Mouse (Mus musculus) limb, embryonic 14.5 days (tissue): ENCODE measurements around the gene Fezf1. TPM values are rescaled to one million over a fixed set of nuclear protein-coding genes. Genes with fewer than 3 reads are reported as not detected.

ENCODE experiments used
- ATAC-seq: fragments of 200-750 bp; cut with Nextera tagmentation; 2 replicates; pipeline ENCODE4 v1.8.0; 2017; ENCODE audit warnings: low read depth, moderate number of reproducible peaks, moderate TSS enrichment; ENCODE audit not compliant: low FRiP score
- DNase-seq: peaks from one replicate; pipeline ENCODE4 v3.0.0-alpha.2; 2015; ENCODE audit warnings: low spot score
- H3K27ac ChIP-seq: fragments of 300-500 bp; sonication (generic); replicated peaks from 2 replicates; pipeline ENCODE4 v1.5.1; 2014; ENCODE audit warnings: low read depth, mild to moderate bottlenecking, low read length, moderate library complexity, mixed read lengths
- H3K27me3 ChIP-seq: fragments of 300-500 bp; sonication (generic); 2 replicates; pipeline ENCODE4 v1.6.1; 2014; ENCODE audit warnings: low read length, mixed read lengths; ENCODE audit not compliant: control insufficient read depth, insufficient read depth
- H3K36me3 ChIP-seq: fragments of 300-500 bp; sonication (generic); 2 replicates; pipeline ENCODE4 v1.6.1; 2014; ENCODE audit warnings: mild to moderate bottlenecking, low read length, moderate library complexity, mixed read lengths; ENCODE audit not compliant: control insufficient read depth, insufficient read depth
- H3K4me1 ChIP-seq: fragments of 300-500 bp; sonication (generic); 2 replicates; pipeline ENCODE4 v1.6.1; 2014; ENCODE audit warnings: antibody characterized with exemption, low read length, mixed read lengths; ENCODE audit not compliant: control insufficient read depth, insufficient read depth
- H3K4me2 ChIP-seq: fragments of 300-500 bp; sonication (generic); replicated peaks from 2 replicates; pipeline ENCODE4 v1.6.1; 2014; ENCODE audit warnings: low read depth, mild to moderate bottlenecking, low read length, moderate library complexity; ENCODE audit not compliant: severe bottlenecking
- H3K4me3 ChIP-seq: fragments of 300-500 bp; sonication (generic); replicated peaks from 2 replicates; pipeline ENCODE4 v1.5.1; 2014; ENCODE audit warnings: low read length
- H3K9ac ChIP-seq: fragments of 300-500 bp; sonication (generic); 2 replicates; pipeline ENCODE4 v1.6.1; 2014; ENCODE audit warnings: mild to moderate bottlenecking, low read depth, low read length, moderate library complexity; ENCODE audit not compliant: severe bottlenecking
- H3K9me3 ChIP-seq: fragments of 300-500 bp; sonication (generic); 2 replicates; pipeline ENCODE4 v1.6.1; 2016; ENCODE audit warnings: low read length; ENCODE audit not compliant: control insufficient read depth
- POLR2A ChIP-seq: fragments of 200-500 bp; IDR thresholded peaks from 2 replicates; pipeline ENCODE4 v1.8.0; 2012; ENCODE audit warnings: inconsistent platforms, mild to moderate bottlenecking, moderate library complexity, borderline replicate concordance; ENCODE audit not compliant: insufficient read depth, insufficient read length; ENCODE audit errors: extremely low read depth
- WGBS: fragments of 180-500 bp; shearing (Covaris S2); extraction: QIAGEN DNeasy Blood & Tissue Kit; methylation state at CpG from one replicate; pipeline ENCODE4 v1.1.7; 2014; 5-methylcytosine and 5-hydroxymethylcytosine counted together
- polyA plus RNA-seq, 2 experiments: library from polyadenylated mRNA; depleted of rRNA in 1 of 2; stranded (reverse) in 1 of 2; unstranded in 1 of 2; fragments of >200 nt; fragmentation: Nextera tagmentation in 1 of 2; extraction: Ambion mirVana in 1 of 2; gene quantifications; 2 replicates each; pipeline versions ENCODE4 v1.2.1 to v1.2.3; 2012 to 2014

Fezf1 gene
- polyA plus RNA-seq, 2 experiments = 0.11 TPM; not detected in 1

DNA sequence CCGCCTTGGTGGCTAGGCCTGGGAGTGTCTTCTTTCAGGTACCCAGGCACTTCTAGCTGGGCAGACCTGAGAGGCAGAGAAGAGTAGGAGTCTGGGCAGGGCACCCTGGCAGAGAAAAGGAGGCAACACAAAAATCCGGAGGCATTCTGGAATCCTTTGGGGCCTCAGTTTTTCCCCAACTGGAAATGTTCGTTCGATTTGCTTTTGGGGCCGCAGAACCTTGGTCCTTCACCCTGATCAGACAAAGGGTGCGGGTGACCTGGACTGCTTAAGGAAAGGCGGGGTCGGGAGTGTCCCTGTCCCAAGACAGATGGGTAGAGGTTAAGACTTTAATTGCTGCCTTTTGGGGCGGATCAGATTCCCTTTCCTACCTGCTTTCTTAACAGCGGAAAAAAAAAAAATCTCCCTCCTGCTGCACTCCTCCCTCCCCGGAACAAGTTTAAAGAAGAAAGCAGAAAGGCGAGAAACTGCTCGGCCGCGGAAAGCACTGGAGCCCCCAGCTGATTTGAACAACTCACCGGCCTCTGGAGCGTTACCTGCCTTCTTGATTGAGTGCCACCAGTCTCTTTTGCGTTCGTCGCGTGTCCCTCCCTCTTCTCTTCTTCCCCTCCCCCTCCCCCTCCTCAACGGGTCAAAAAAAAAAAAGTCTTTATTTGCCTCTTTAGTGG lies 2.3 kb upstream of the Fezf1 start:
- H3K27ac ChIP-seq = no peak overlapping the region

DNA sequence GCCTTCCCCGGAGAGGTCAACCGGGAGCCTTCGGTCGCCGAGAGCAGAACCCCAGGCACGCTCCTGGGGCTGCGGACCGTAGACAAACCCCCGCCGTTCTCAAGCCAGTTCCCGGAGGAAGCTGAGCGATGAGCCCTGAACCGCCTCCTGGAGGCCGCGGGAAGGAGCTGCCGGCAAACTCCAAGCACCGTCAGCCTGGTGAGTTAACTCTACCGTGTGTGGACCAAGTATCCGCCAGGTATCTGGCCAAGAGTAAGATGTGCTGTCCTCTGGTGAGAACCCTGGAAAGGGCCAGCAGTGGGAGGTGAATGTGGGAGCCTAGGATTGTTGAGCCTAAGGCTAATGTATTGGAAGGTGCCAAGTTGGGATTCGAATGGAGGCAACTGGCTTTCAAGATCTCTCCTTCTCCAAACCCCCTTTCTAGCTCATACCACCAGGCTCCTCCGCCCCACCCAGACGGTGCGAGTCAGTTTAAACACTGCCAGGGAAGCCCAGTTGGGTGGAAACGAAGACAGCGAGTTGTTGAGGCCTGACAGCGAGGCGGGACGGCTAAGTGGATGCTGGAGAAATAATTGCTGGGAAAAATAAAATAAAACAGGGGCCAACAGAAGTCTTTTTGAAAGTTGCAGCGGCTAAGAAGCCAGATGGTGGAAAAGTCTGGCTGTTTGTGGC lies 1.6 kb upstream of the Fezf1 start:
- no peaks in the 10 kb centered on the region for H3K36me3 ChIP-seq
- no peak overlapping the region for H3K27ac ChIP-seq
- under 1% methylated on average over 27 of the region's 29 CpGs for WGBS
- H3K9me3 ChIP-seq = no peaks in the 10 kb centered on the region
- H3K4me3 ChIP-seq = peak overlapping the region; percentile 42
- DNase-seq (no peak), ATAC-seq (peak; percentile 38; the same call in 1 of the 2 replicates)
- TF ChIP-seq POLR2A = no peak
- peaks cover 90% of the 10 kb centered on the region for H3K27me3 ChIP-seq
- peak overlapping the region; percentile 73 for H3K4me2 ChIP-seq
- H3K9ac ChIP-seq = no peak overlapping the region
- peaks cover 16% of the 10 kb centered on the region for H3K4me1 ChIP-seq

More for the DNA sequence above, 2.3 kb upstream of the Fezf1 start:
- Histone ChIP-seq H3K36me3 (no peaks in the 10 kb centered on the region), H3K4me1 (peaks cover 16% of the 10 kb centered on the region), H3K9ac (no peak overlapping the region), H3K27me3 (peaks cover 90% of the 10 kb centered on the region), H3K9me3 (no peaks in the 10 kb centered on the region), H3K4me3 (no peak overlapping the region), H3K4me2 (no peak overlapping the region)
- no peak for TF ChIP-seq POLR2A
- 2% methylated on average over 22 of the region's 22 CpGs for WGBS
- ATAC-seq (no peak), DNase-seq (no peak)

DNA sequence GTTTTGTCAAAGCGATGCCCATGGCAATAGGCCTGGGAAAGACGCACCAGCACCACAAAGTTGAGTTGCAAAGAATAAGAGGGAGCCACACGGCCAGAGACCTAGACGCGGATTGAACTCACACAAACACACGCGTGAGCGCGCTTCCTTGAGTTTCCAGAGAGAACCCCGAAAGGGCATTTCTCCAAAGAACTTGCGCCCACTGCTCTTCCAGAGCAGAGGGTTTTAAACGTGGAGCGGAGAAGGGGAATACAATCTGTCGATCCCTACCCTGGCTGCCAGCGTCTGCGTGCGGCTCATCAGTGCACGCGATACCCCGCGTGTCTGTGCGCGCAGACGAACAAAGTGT lies 865 bp upstream of the Fezf1 start:
- Histone ChIP-seq H3K9ac (no peak overlapping the region), H3K36me3 (no peaks in the 10 kb centered on the region), H3K4me3 (peak overlapping the region; percentile 42), H3K4me2 (peak overlapping the region; percentile 73), H3K4me1 (peaks cover 16% of the 10 kb centered on the region), H3K27ac (no peak overlapping the region), H3K27me3 (peaks cover 90% of the 10 kb centered on the region), H3K9me3 (no peaks in the 10 kb centered on the region)
- DNase-seq (no peak), ATAC-seq (no peak)
- TF ChIP-seq POLR2A = no peak
- 1% methylated on average over 24 of the region's 24 CpGs for WGBS

DNA sequence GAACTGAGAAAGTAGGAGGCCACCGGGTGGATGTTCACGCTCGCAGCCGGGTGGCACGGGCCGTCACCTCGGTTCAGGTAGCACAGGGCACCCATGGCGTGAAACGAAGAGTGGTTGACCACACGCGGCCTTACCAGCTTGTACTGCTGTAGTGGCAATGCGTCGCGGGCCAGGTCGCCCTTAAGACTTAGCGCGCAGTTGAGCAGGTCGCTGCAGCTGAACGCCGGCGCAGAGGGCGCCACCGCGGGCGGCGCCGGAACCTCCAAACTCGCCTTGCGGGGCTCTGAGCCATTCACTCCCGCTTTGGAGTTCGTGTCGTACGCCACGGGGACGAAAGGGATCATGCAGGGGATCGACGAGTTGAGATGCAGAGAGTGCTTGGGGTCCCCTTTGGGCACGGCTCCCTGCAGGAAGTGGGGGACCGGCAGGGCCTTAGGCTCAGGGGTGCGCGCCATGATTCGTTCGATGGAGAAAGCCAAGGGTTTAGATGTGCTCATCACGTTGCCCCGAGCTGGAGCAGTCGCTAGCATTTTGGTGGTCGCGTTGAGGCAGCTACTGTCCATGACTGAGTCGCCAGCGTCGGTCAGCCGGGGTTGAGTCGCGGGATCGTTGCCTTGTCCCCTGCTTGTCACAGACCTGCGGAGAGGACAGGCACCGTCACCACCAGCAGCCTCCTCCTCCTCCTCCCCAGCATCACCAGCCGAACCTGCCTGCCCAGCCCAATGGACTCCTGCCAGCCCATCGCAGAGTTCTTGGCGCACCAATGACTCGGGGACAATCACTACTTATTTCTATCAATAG lies 450 bp downstream of the Fezf1 start:
- under 1% methylated on average over 55 of the region's 61 CpGs for WGBS
- no peak overlapping the region for H3K9ac ChIP-seq

More for the DNA sequence above, 450 bp downstream of the Fezf1 start:
- H3K4me2 ChIP-seq = peak overlapping the region; percentile 39
- H3K4me1 ChIP-seq = peaks cover 13% of the 10 kb centered on the region; the same call in 1 of the 2 replicates
- H3K4me3 ChIP-seq = peak overlapping the region; percentile 42
- ATAC-seq = 0 out of 2 replicates have a peak, but pooled peaks have one; percentile 31
- H3K27me3 ChIP-seq = peaks cover 91% of the 10 kb centered on the region
- DNase-seq = no peak
- no peak for TF ChIP-seq POLR2A
- no peak overlapping the region for H3K27ac ChIP-seq
- H3K9me3 ChIP-seq = no peaks in the 10 kb centered on the region
- H3K36me3 ChIP-seq = no peaks in the 10 kb centered on the region
